Mouse (Mus musculus) liver, postnatal 0 days (tissue): ENCODE results near the gene Has3.

Experiments used
- CTCF ChIP-seq: sonication (generic); IDR thresholded peaks from 2 replicates; pipeline ENCODE4 v1.5.1; 2016; ENCODE audit warnings: antibody characterized with exemption, low read depth
- EP300 ChIP-seq: IDR thresholded peaks from 2 replicates; pipeline ENCODE4 v1.6.1; 2016; ENCODE audit warnings: antibody characterized with exemption, low read depth, mild to moderate bottlenecking

DNA sequence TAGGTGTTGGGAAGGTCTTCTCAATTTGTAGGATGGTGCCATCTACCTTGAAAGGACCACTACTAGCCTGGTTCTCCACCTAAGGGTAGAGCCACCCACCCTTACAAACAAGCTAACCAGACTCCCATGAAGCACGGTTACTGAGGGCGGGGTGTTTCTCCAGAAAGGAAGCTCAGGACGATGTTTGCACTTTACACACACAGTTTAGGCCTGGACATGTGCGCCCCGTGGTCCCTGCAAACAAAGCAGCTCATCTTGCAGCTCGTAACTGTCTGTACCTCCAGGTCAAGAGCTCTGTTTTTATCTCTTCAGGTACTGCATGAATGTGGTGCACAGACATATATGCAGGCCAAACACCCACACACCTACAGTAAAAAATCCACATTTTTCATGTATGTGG lies 36.6 kb downstream of the Has3 start:
- TF ChIP-seq CTCF (no peak), EP300 (no peak)
